In genomic region chr9:74593970-74594369, GRCm38 (mm10) we compare ENCODE assay signal across 20 mouse cellular contexts.
DNase-seq lines count a peak whose midpoint lies in the region; ATAC-seq and TF ChIP-seq lines count a peak whose summit lies in the region.
"Had no signal": no experiment of that assay in that cellular context is flagged by ENCODE, and none has a peak within 500 bp of the region (broad histone marks: within the 10 kb centered on the region; RNA-seq: fewer than 3 reads in every experiment).

No protein-coding gene starts in this region.

- H3K4me1 ChIP-seq in midbrain, embryonic 12.5 days = no peaks in the 10 kb centered on the region; the same call in 1 of the 2 replicates
- H3K4me1 ChIP-seq in midbrain, embryonic 13.5 days (replicated peaks) = peaks cover 16% of the 10 kb centered on the region; the same call in 1 of the 2 replicates
- H3K4me1 ChIP-seq: forebrain, embryonic 13.5 days; heart, embryonic 10.5 days; limb, embryonic 15.5 days had no signal

- no peaks in the 10 kb centered on the region for H3K36me3 ChIP-seq in midbrain, embryonic 12.5 days
- H3K36me3 ChIP-seq in midbrain, embryonic 13.5 days = no peaks in the 10 kb centered on the region
- H3K36me3 ChIP-seq: heart, embryonic 10.5 days; limb, embryonic 15.5 days had no signal

- CTCF ChIA-PET in Patski (lab: Charles Lee) = no interaction called here

- WGBS in midbrain, embryonic 12.5 days = 88% methylated on average over 4 of the region's 4 CpGs
- WGBS in midbrain, embryonic 13.5 days = 92% methylated on average over 4 of the region's 4 CpGs

- H3K4me3 ChIP-seq in layer of hippocampus, adult 2 months = no peak overlapping the region
- no peak overlapping the region for H3K4me3 ChIP-seq in midbrain, embryonic 12.5 days
- no peak overlapping the region for H3K4me3 ChIP-seq in midbrain, embryonic 13.5 days (replicated peaks)
- H3K4me3 ChIP-seq: forebrain, embryonic 13.5 days; heart, embryonic 10.5 days; limb, embryonic 15.5 days had no signal

- no peak overlapping the region for H3K4me2 ChIP-seq in midbrain, embryonic 12.5 days (replicated peaks)
- H3K4me2 ChIP-seq in midbrain, embryonic 13.5 days (replicated peaks) = no peak overlapping the region
- H3K4me2 ChIP-seq: forebrain, embryonic 13.5 days; limb, embryonic 15.5 days had no signal

- DNase-seq in layer of hippocampus, adult 2 months (ENCODE audit: low spot score in 2 of 2) = no peak
- DNase-seq in layer of hippocampus, postnatal 10 days (ENCODE audit: low spot score in 2 of 2) = no peak
- DNase-seq in Patski (ENCODE audit: low read depth, low spot score) = no peak
- DNase-seq in adrenal gland, postnatal 25 days = no peak
- DNase-seq in yolk sac, embryonic 10.5 days (ENCODE audit: low spot score) = no peak
- DNase-seq: adrenal gland, adult 2 months; cerebellum, adult 9-10 months; kidney, adult 9 months; kidney, postnatal 25 days; left cerebral cortex, postnatal 4 days; lung, adult 2 months; lung, postnatal 4 days; thymus, adult 2 months had no signal

- POLR2A ChIA-PET in Patski (lab: Charles Lee) = no interaction called here

- no peak overlapping the region for H3K9ac ChIP-seq in midbrain, embryonic 12.5 days (replicated peaks)
- H3K9ac ChIP-seq in midbrain, embryonic 13.5 days (replicated peaks) = no peak overlapping the region
- H3K9ac ChIP-seq: forebrain, embryonic 13.5 days; limb, embryonic 15.5 days had no signal

- H3K9me3 ChIP-seq in midbrain, embryonic 12.5 days = no peaks in the 10 kb centered on the region
- no peaks in the 10 kb centered on the region for H3K9me3 ChIP-seq in midbrain, embryonic 13.5 days
- H3K9me3 ChIP-seq: forebrain, embryonic 13.5 days; heart, embryonic 10.5 days; limb, embryonic 15.5 days had no signal

- ATAC-seq in midbrain, embryonic 12.5 days (ENCODE audit: low FRiP score, low read depth) = no peak
- no peak for ATAC-seq in midbrain, embryonic 13.5 days
- no peak for ATAC-seq in Patski
- ATAC-seq: forebrain, embryonic 13.5 days; hindbrain, postnatal 0 days; intestine, embryonic 16.5 days had no signal

- no peak overlapping the region for H3K27ac ChIP-seq in layer of hippocampus, adult 2 months
- H3K27ac ChIP-seq in midbrain, embryonic 12.5 days (replicated peaks) = 0 out of 2 replicates have a peak overlapping the region, but pooled peaks have one; percentile 56
- no peak overlapping the region for H3K27ac ChIP-seq in midbrain, embryonic 13.5 days
- H3K27ac ChIP-seq: forebrain, embryonic 13.5 days; heart, embryonic 10.5 days; hindbrain, postnatal 0 days; limb, embryonic 15.5 days had no signal

- H3K27me3 ChIP-seq in midbrain, embryonic 12.5 days = no peaks in the 10 kb centered on the region
- H3K27me3 ChIP-seq in midbrain, embryonic 13.5 days = no peaks in the 10 kb centered on the region
- no peaks in the 10 kb centered on the region for H3K27me3 ChIP-seq in Patski
- H3K27me3 ChIP-seq: forebrain, embryonic 13.5 days; limb, embryonic 15.5 days had no signal

- in situ Hi-C loops in Patski (cut with MboI; ENCODE audit: low pct_unique_long_range_greater_than_20kb) = no loop called here

- peak; percentile 52 for TF ChIP-seq CTCF in layer of hippocampus, adult 2 months (conservative IDR thresholded peaks at IDR 0.05)
- TF ChIP-seq CTCF in Patski (IDR thresholded peaks at IDR 0.05) = peak; percentile 32
